Mouse (Mus musculus) cerebellum, adult 2 months (tissue): Measurements from ENCODE around the gene Ranbp1.

ENCODE experiments used
- CTCF ChIP-seq: fragments of 200-500 bp; IDR thresholded peaks from 2 replicates; pipeline ENCODE4 v1.5.1; 2011; ENCODE audit warnings: low read depth, mild to moderate bottlenecking, control low read depth, low read length, moderate library complexity, borderline replicate concordance; ENCODE audit not compliant: insufficient read depth
- POLR2A ChIP-seq: fragments of 200-500 bp; IDR thresholded peaks from 2 replicates; pipeline ENCODE4 v1.6.1; 2011; ENCODE audit warnings: low read length, control low read depth, borderline replicate concordance; ENCODE audit not compliant: insufficient read depth

- TF ChIP-seq CTCF = no peak
- TF ChIP-seq POLR2A = no peak
Observed at GRCm38 (mm10) chr16:18288166-18288565, 39.6 kb upstream of the Ranbp1 start.
